Mouse (Mus musculus) heart, adult 2 months (tissue): Measurements from ENCODE around the gene Fbln5.

ENCODE experiments used
- CTCF ChIP-seq: fragments of 200-600 bp; IDR thresholded peaks from 2 replicates; pipeline ENCODE4 v1.8.1; 2022; ENCODE audit warnings: antibody characterized with exemption, mild to moderate bottlenecking, moderate library complexity
- EP300 ChIP-seq: fragments of 200-500 bp; IDR thresholded peaks from 2 replicates; pipeline ENCODE4 v1.6.1; 2011; ENCODE audit warnings: low read depth, low read length, control low read depth; ENCODE audit not compliant: insufficient read depth
- POLR2A ChIP-seq: fragments of 200-500 bp; IDR thresholded peaks from 2 replicates; pipeline ENCODE4 v1.6.1; 2011; ENCODE audit warnings: mild to moderate bottlenecking, low read depth, low read length, control low read depth; ENCODE audit not compliant: insufficient read depth

DNA sequence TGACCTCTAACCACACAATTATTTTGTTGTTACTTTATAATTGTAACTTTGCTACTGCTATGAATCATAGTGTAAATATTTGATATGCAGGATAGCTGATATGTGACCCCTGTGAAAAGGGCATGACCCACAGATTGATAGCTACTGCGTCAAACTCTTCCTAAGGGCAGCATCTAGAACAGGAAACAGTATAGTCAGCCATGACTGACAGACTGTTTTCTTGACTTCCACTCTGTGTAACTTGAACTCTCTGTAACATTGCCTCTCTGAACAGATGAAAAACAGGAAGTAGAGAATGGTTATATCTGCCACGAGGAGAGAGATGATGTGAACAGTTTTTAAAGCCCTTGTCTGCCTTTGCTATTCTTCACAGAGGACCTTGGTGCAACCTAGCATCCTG lies 78.8 kb downstream of the Fbln5 start:
- no peak for TF ChIP-seq CTCF
- TF ChIP-seq POLR2A = no peak
- no peak for TF ChIP-seq EP300
